8 mouse cellular contexts compared by ENCODE assay signal in the genomic region with DNA sequence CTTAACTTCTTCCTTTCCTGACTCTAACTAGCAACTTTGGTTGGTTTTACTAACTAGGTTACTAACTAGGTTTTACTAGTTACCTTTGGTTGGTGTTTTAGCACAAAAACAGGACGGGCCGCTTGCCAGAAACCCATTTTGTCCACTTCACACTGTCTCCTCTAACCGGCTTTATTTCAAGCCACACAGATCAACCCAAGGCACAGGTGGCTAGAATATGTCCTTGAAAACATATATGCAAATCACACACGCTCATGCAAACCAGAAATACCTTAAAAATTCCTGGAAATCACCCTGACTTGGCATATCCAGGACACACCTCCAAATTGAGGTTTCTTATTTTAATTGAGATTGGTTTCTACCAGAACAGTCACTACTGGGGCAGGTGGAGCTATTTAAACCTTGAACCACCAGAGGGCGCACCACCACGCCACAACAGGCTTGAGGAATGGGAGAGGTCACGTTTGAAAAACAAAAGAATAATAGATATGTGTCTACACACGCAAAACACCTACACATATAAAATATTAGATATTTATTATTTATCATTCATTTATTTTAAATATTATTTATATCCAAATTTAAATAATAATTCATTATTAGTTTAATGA. TPM values are rescaled to one million over a fixed set of nuclear protein-coding genes. Genes with fewer than 3 reads are reported as not detected.
A peak's percentile ranks its signal among the peaks of the same experiment; 100 is the strongest.
DNase-seq lines count a peak whose midpoint lies in the region; ATAC-seq and TF ChIP-seq lines count a peak whose summit lies in the region.

No protein-coding gene starts in this region.

- H3K27me3 ChIP-seq in MEL (ENCODE audit: control insufficient read depth in 1 of 2, insufficient read depth in 2 of 2, low read length in 2 of 2), result no peaks in the 10 kb centered on the region; a peak in 1 of 4 replicates

- peak; percentile 54 for TF ChIP-seq RAD21 in MEL (IDR thresholded peaks at IDR 0.05; ENCODE audit: low read depth, low read length)

- no peaks in the 10 kb centered on the region for H3K4me1 ChIP-seq in MEL (ENCODE audit: control insufficient read depth in 1 of 2, insufficient read depth in 2 of 2, low read length in 2 of 2)
- no peaks in the 10 kb centered on the region for H3K4me1 ChIP-seq in bone marrow, adult 2 months (ENCODE audit: control insufficient read depth, insufficient read depth, low read length)

- H3K27ac ChIP-seq in MEL (ENCODE audit: control insufficient read depth, low read depth, low read length), result no peak overlapping the region
- H3K27ac ChIP-seq in bone marrow, adult 2 months (ENCODE audit: control insufficient read depth, insufficient read depth, low read depth, low read length, poor library complexity), result no peak overlapping the region

- H3K9me3 ChIP-seq in MEL (replicated peaks; ENCODE audit: insufficient read depth, low read length), result no peaks in the 10 kb centered on the region

- H3K9ac ChIP-seq in MEL (ENCODE audit: control insufficient read depth, low read depth, low read length, poor library complexity, severe bottlenecking), result no peak overlapping the region

- no peaks in the 10 kb centered on the region for H3K79me2 ChIP-seq in MEL (ENCODE audit: control insufficient read depth, insufficient read depth, low read length, poor library complexity)

- 26% methylated on average over 8 of the region's 8 CpGs for whole genome bisulfite sequencing in bone marrow, adult 2 months

- no peaks in the 10 kb centered on the region for H3K36me3 ChIP-seq in MEL (ENCODE audit: control insufficient read depth in 1 of 2, insufficient read depth in 2 of 2, low read length in 2 of 2)

- peak; percentile 77; the same call in 1 of the 2 replicates for ATAC-seq in erythroblast, adult 5-6 weeks (replicated peaks; ENCODE audit: low FRiP score, poor library complexity, severe bottlenecking)

- no peak for TF ChIP-seq POLR2A in MEL (IDR thresholded peaks at IDR 0.05; ENCODE audit: control insufficient read depth in 1 of 2, insufficient read depth in 1 of 2, low read depth in 1 of 2, low read length in 2 of 2, poor library complexity in 1 of 2)
- no peak for TF ChIP-seq POLR2A in bone marrow, adult 2 months (IDR thresholded peaks at IDR 0.05; ENCODE audit: borderline replicate concordance, control insufficient read depth, low read depth, low read length)

- DNase-seq in MEL (ENCODE audit: low read depth, low spot score), result peak; percentile 79
- peak; percentile 71 to 81 for DNase-seq in heart, postnatal 36 days
- peak; percentile 11 for DNase-seq in layer of hippocampus, adult 9-11 months
- DNase-seq in lung, postnatal 4 days, result peak; percentile 63 to 80
- DNase-seq in right cerebral cortex, adult 2 months (ENCODE audit: low spot score in 2 of 2), result peak; percentile 60 to 80
- peak; percentile 78 for DNase-seq in urinary bladder, postnatal 14 days (ENCODE audit: low spot score)

- H3K4me3 ChIP-seq in MEL (ENCODE audit: control insufficient read depth in 1 of 2, insufficient read depth in 1 of 2, low read depth in 2 of 2, low read length in 2 of 2), result no peak overlapping the region
- H3K4me3 ChIP-seq in bone marrow, adult 2 months (replicated peaks; ENCODE audit: control insufficient read depth, low read depth, low read length), result no peak overlapping the region

- TF ChIP-seq CTCF in MEL (IDR thresholded peaks at IDR 0.05 in 2 of 3, conservative IDR thresholded peaks at IDR 0.05 in 1 of 3; ENCODE audit: control insufficient read depth in 1 of 3, insufficient read depth in 1 of 3, low read depth in 2 of 3, low read length in 3 of 3, poor library complexity in 1 of 3, severe bottlenecking in 1 of 3), result peak; percentile 56 to 88 (median 79)
- peak; percentile 91 for TF ChIP-seq CTCF in bone marrow, adult 2 months (IDR thresholded peaks at IDR 0.05; ENCODE audit: control insufficient read depth, insufficient read depth, low read length)

- no peak for TF ChIP-seq EP300 in MEL (IDR thresholded peaks at IDR 0.05; ENCODE audit: low read depth in 1 of 2, low read length in 2 of 2)

- intact Hi-C loops in heart, postnatal 36 days (cut with DNase I), result loop anchor here (1.0 to 5.0 kb wide), 4 partner anchors 81 to 319 kb away; no protein-coding TSS in a partner anchor

TF ChIP-seq in MEL, 35 proteins besides CTCF, POLR2A, EP300 and RAD21:
- no peak for TF ChIP-seq CHD2 (IDR thresholded peaks at IDR 0.05; ENCODE audit: low read length)
- peak; percentile 87 for TF ChIP-seq BHLHE40 (IDR thresholded peaks at IDR 0.05; ENCODE audit: borderline replicate concordance, low read depth, low read length)
- no peak for TF ChIP-seq ZNF384 (IDR thresholded peaks at IDR 0.05; ENCODE audit: low read depth, low read length)
- TF ChIP-seq GATA1 (IDR thresholded peaks at IDR 0.05; ENCODE audit: low read depth, low read length), result no peak
- TF ChIP-seq USF2 (IDR thresholded peaks at IDR 0.05; ENCODE audit: borderline replicate concordance in 1 of 2, insufficient read depth in 1 of 2, low read depth in 1 of 2, low read length in 2 of 2), result no peak
- TF ChIP-seq USF1 (IDR thresholded peaks at IDR 0.05; ENCODE audit: low read depth, low read length), result no peak
- no peak for TF ChIP-seq UBTF (IDR thresholded peaks at IDR 0.05; ENCODE audit: borderline replicate concordance, insufficient read depth, low read depth, low read length)
- no peak for TF ChIP-seq HCFC1 (IDR thresholded peaks at IDR 0.05; ENCODE audit: low read depth, low read length)
- no peak for TF ChIP-seq ETS1 (IDR thresholded peaks at IDR 0.05; ENCODE audit: low read depth, low read length)
- no peak for TF ChIP-seq ZKSCAN1 (IDR thresholded peaks at IDR 0.05; ENCODE audit: low read depth, low read length)
- no peak for TF ChIP-seq MYC (IDR thresholded peaks at IDR 0.05; ENCODE audit: low read depth, low read length)
- TF ChIP-seq ZC3H11A (IDR thresholded peaks at IDR 0.05; ENCODE audit: low read depth, low read length), result peak; percentile 53
- no peak for TF ChIP-seq MXI1 (IDR thresholded peaks at IDR 0.05; ENCODE audit: low read depth, low read length)
- TF ChIP-seq SMC3 (IDR thresholded peaks at IDR 0.05; ENCODE audit: low read depth, low read length), result peak; percentile 87
- TF ChIP-seq KAT2A (conservative IDR thresholded peaks at IDR 0.05; ENCODE audit: low read depth, low read length), result no peak
- no peak for TF ChIP-seq MYB (IDR thresholded peaks at IDR 0.05; ENCODE audit: low read depth, low read length)
- no peak for TF ChIP-seq GABPA (IDR thresholded peaks at IDR 0.05; ENCODE audit: low read depth, low read length)
- TF ChIP-seq POLR2AphosphoS5 (IDR thresholded peaks at IDR 0.05; ENCODE audit: borderline replicate concordance, low read depth, low read length), result no peak
- no peak for TF ChIP-seq MAFK (IDR thresholded peaks at IDR 0.05; ENCODE audit: borderline replicate concordance, low read depth, low read length)
- no peak for TF ChIP-seq TAL1 (IDR thresholded peaks at IDR 0.05; ENCODE audit: low read length)
- TF ChIP-seq NRF1 (IDR thresholded peaks at IDR 0.05; ENCODE audit: insufficient read depth, low read depth, low read length, poor library complexity, severe bottlenecking), result no peak
- TF ChIP-seq MAZ (IDR thresholded peaks at IDR 0.05; ENCODE audit: low read depth, low read length), result no peak
- no peak for TF ChIP-seq CHD1 (IDR thresholded peaks at IDR 0.05; ENCODE audit: low read depth, low read length)
- no peak for TF ChIP-seq JUND (IDR thresholded peaks at IDR 0.05; ENCODE audit: low read depth, low read length)
- no peak for TF ChIP-seq ELF1 (IDR thresholded peaks at IDR 0.05; ENCODE audit: low read depth, low read length)

RNA-seq across cellular contexts. Expression of gene Tmem252, which starts 52.1 kb away (rescaled TPM):
- not detected in 2 replicates for total RNA-seq in MEL (2012; rRNA removed)
- not detected for polyA plus RNA-seq in MEL (2012; ENCODE audit: insufficient read depth in 1 of 2, insufficient read length in 2 of 2, low read depth in 1 of 2, low replicate concordance in 2 of 2, missing spikeins in 1 of 2)
- 0.40 TPM in 1 of 2 replicates, not detected in the other for polyA plus RNA-seq in bone marrow, adult 2 months (2011; ENCODE audit: insufficient read depth, insufficient read length, low replicate concordance, missing spikeins)
- total RNA-seq in erythroblast, adult 5-6 weeks (2015; ENCODE audit: low replicate concordance), result not detected in 2 replicates
- total RNA-seq in erythroblast, adult 5-6 weeks (2017; ENCODE audit: low replicate concordance), result not detected in 2 replicates
- total RNA-seq in heart, postnatal 36 days (2021), result under 1 TPM in 1 of 2 experiments, not detected in 1; 0.08 TPM

Comparison
In these comparisons a context has a peak if more than half of its experiments do, and no peak if none do; other contexts are left out.
1. DNase-seq: peak in every context shown above with its lines; median percentile 79 in MEL; 78 in urinary bladder, postnatal 14 days; 76 in heart, postnatal 36 days; 72 in lung, postnatal 4 days; 70 in right cerebral cortex, adult 2 months; 11 in layer of hippocampus, adult 9-11 months.